Mouse (Mus musculus) heart, adult 2 months (tissue): ENCODE results near the gene Csnk1e. TPM values are rescaled to one million over a fixed set of nuclear protein-coding genes. Genes with fewer than 3 reads are reported as not detected.
A peak's percentile ranks its signal among the peaks of the same experiment; 100 is the strongest.

Source experiments
- DNase-seq, 2 experiments: peaks; one replicate each; pipeline ENCODE4 v3.0.0; 2021
- H3K27ac ChIP-seq: fragments of 200-600 bp; 2 replicates; pipeline ENCODE4 v1.8.1; 2022
- H3K27me3 ChIP-seq: fragments of 200-500 bp; 2 replicates; pipeline ENCODE4 v1.6.1; 2012; ENCODE audit warnings: mild to moderate bottlenecking, low read length, inconsistent platforms, mixed read lengths; ENCODE audit not compliant: control insufficient read depth, insufficient read depth
- H3K36me3 ChIP-seq: fragments of 200-500 bp; 2 replicates; pipeline ENCODE4 v1.6.1; 2012; ENCODE audit warnings: low read length, inconsistent platforms; ENCODE audit not compliant: control insufficient read depth, insufficient read depth
- H3K4me1 ChIP-seq: fragments of 200-500 bp; 2 replicates; pipeline ENCODE4 v1.6.1; 2011; ENCODE audit warnings: low read length; ENCODE audit not compliant: control insufficient read depth, insufficient read depth
- H3K4me3 ChIP-seq: fragments of 200-600 bp; 2 replicates; pipeline ENCODE4 v1.8.1; 2022
- H3K79me2 ChIP-seq: fragments of 200-500 bp; replicated peaks from 2 replicates; pipeline ENCODE4 v1.6.1; 2012; ENCODE audit warnings: mild to moderate bottlenecking, inconsistent platforms, low read length, moderate library complexity, mixed read lengths; ENCODE audit not compliant: control insufficient read depth, insufficient read depth
- H3K9ac ChIP-seq: fragments of 200-500 bp; 2 replicates; pipeline ENCODE4 v1.6.1; 2012; ENCODE audit warnings: low read depth, mild to moderate bottlenecking, control low read depth, inconsistent platforms, low read length, mixed read lengths
- CTCF ChIP-seq: fragments of 200-600 bp; IDR thresholded peaks from 2 replicates; pipeline ENCODE4 v1.8.1; 2022; ENCODE audit warnings: antibody characterized with exemption, mild to moderate bottlenecking, moderate library complexity
- EP300 ChIP-seq: fragments of 200-500 bp; IDR thresholded peaks from 2 replicates; pipeline ENCODE4 v1.6.1; 2011; ENCODE audit warnings: low read depth, low read length, control low read depth; ENCODE audit not compliant: insufficient read depth
- POLR2A ChIP-seq: fragments of 200-500 bp; IDR thresholded peaks from 2 replicates; pipeline ENCODE4 v1.6.1; 2011; ENCODE audit warnings: mild to moderate bottlenecking, low read depth, low read length, control low read depth; ENCODE audit not compliant: insufficient read depth
- WGBS: fragments of 180-500 bp; shearing (Covaris S2); methylation state at CpG from one replicate; pipeline ENCODE4 v1.1.7; 2018; 5-methylcytosine and 5-hydroxymethylcytosine counted together
- intact Hi-C: fragments of 180-260 bp; cut with DNase I; formaldehyde crosslinking; loops from one replicate; pipeline ENCODE4 v1.15.1; 2025
- polyA plus RNA-seq: library from polyadenylated mRNA; depleted of rRNA; stranded (reverse); fragments of >200 nt; gene quantifications from 2 replicates; pipeline ENCODE4 v1.2.3, GENCODE M21; 2012
- total RNA-seq, 2 experiments: library from RNA; stranded (reverse); gene quantifications; 2 replicates each; pipeline ENCODE4 v1.2.3; 2021

The Csnk1e gene
- total and polyA plus RNA-seq, 3 experiments, result 46.5 to 62.6 (median 48.3) TPM

DNA sequence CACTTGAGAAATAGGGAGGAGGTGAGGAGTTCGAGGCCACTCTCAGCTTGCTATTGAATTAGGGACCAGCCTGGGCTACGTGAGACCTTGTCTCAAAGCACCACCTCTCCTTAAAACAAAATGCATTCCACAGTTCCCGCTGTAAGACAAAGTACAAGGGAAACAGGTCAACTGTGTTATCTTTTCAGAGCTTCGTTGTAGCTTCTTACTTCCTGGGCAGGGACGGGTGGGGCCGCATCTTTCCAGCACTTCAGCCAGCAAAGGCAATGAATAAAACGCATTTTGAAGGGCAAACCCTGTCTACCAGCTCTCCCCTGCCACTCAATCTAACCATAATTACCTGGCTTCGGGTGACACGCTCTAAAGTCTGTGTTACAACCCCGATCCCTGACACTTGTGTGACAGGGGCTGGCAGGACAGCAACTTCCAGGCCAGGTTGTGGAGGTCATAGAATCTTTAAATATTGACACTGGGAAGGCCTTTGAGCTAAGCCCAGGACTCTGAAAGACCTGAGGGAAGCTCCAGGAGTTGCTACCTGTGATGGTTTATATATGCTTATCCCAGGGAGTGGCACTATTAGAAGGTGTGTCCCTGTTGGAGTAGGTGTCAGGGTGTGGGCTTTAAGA lies 38.8 kb downstream of the Csnk1e start:
- 80% methylated on average over 10 of the region's 10 CpGs for WGBS
- DNase-seq, result no peak
- H3K4me1 ChIP-seq, result peaks cover 3% of the 10 kb centered on the region; the same call in 1 of the 2 replicates
- intact Hi-C loops, result no loop called here
- no peak for TF ChIP-seq POLR2A
- no peak for TF ChIP-seq EP300
- TF ChIP-seq CTCF, result no peak
- H3K4me3 ChIP-seq, result no peak overlapping the region
- H3K9ac ChIP-seq, result no peak overlapping the region
- H3K36me3 ChIP-seq, result no peaks in the 10 kb centered on the region
- no peaks in the 10 kb centered on the region for H3K27me3 ChIP-seq
- no peak overlapping the region for H3K27ac ChIP-seq
- H3K79me2 ChIP-seq, result no peaks in the 10 kb centered on the region

DNA sequence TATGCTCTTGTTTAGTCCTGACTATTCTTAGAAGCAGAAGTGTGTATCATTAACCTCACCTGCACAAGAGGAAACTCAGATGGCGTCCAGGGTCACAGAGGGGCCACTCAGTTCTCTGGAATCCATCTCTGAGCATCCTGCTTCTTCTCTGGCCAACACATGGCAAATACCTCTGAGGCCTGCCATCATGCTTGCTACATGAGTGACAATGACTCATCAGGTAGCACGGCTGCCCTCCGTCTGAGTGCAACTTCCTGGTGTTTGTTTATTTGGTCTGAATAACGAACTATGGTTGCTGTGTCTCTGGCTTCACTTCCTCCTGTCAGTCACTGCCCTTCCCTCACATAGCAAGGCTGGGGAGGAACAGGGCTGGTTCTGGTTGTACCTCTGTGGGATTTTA lies 40.9 kb downstream of the Csnk1e start:
- TF ChIP-seq POLR2A (no peak), EP300 (no peak), CTCF (no peak)
- no peak overlapping the region for H3K4me3 ChIP-seq
- intact Hi-C loops, result no loop called here
- H3K36me3 ChIP-seq, result no peaks in the 10 kb centered on the region
- no peaks in the 10 kb centered on the region for H3K27me3 ChIP-seq
- 26% methylated on average over 4 of the region's 4 CpGs for WGBS
- no peaks in the 10 kb centered on the region for H3K79me2 ChIP-seq
- H3K27ac ChIP-seq, result no peak overlapping the region
- H3K4me1 ChIP-seq, result peaks cover 3% of the 10 kb centered on the region; the same call in 1 of the 2 replicates
- no peak for DNase-seq
- H3K9ac ChIP-seq, result no peak overlapping the region

DNA sequence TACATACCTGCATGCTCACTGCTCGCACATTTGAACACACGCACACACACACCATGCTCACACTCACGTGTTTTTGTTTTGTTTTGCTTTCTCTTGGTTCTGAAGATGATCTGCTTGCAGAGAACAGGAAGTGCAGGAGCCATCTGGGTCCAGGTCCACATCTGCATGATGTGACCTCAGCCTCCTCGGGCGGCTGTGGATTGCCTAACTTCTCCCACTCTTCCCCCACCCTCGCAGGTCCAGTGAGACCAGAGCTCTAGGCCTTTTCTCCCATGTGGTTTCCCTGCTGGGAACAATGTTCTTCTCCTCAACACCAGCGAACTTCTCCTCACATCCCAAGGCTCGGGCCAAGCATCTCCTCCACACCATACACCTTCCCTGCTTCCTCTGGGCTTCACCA lies 41.6 kb downstream of the Csnk1e start:
- no peak overlapping the region for H3K27ac ChIP-seq
- 65% methylated on average over 8 of the region's 8 CpGs for WGBS
- TF ChIP-seq POLR2A, result no peak
- H3K27me3 ChIP-seq, result no peaks in the 10 kb centered on the region
- H3K79me2 ChIP-seq, result no peaks in the 10 kb centered on the region
- no peak overlapping the region for H3K9ac ChIP-seq
- DNase-seq, result peak in 1 of 2 experiments; percentile 63
- peaks cover 3% of the 10 kb centered on the region; the same call in 1 of the 2 replicates for H3K4me1 ChIP-seq
- no peak overlapping the region for H3K4me3 ChIP-seq
- intact Hi-C loops, result loop anchor here (2.0 kb wide), 1 partner anchor 53 kb away; no protein-coding TSS in a partner anchor
- no peaks in the 10 kb centered on the region for H3K36me3 ChIP-seq

DNA sequence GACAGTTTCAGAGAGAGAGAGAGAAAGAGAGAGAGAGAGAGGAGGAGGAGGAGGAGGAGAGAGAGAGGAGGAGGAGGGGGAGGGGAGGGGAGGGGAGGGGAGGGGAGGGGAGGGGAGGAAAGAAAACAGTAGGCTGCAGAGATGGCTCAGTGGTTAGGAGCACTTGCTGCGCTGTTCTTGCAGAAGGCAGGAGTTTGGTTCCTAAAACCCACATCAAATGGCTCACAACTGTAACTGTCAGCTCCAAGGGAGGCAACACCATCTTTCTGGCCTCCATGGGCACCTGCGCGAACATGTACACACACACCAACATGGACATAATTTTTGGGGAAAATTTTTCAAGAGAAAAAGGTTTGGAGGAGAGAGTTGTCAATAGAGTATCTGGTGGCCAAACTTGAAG lies 42.2 kb downstream of the Csnk1e start:
- no peak overlapping the region for H3K27ac ChIP-seq
- TF ChIP-seq POLR2A (no peak), CTCF (no peak), EP300 (no peak)
- H3K79me2 ChIP-seq, result no peaks in the 10 kb centered on the region
- intact Hi-C loops, result loop anchor here (2.0 kb wide), 1 partner anchor 54 kb away; no protein-coding TSS in a partner anchor
- DNase-seq, result no peak
- H3K36me3 ChIP-seq, result no peaks in the 10 kb centered on the region
- no peaks in the 10 kb centered on the region for H3K27me3 ChIP-seq
- no peak overlapping the region for H3K4me3 ChIP-seq
- 97% methylated on average over 3 of the region's 3 CpGs for WGBS
- H3K9ac ChIP-seq, result no peak overlapping the region
- peaks cover 3% of the 10 kb centered on the region; the same call in 1 of the 2 replicates for H3K4me1 ChIP-seq

DNA sequence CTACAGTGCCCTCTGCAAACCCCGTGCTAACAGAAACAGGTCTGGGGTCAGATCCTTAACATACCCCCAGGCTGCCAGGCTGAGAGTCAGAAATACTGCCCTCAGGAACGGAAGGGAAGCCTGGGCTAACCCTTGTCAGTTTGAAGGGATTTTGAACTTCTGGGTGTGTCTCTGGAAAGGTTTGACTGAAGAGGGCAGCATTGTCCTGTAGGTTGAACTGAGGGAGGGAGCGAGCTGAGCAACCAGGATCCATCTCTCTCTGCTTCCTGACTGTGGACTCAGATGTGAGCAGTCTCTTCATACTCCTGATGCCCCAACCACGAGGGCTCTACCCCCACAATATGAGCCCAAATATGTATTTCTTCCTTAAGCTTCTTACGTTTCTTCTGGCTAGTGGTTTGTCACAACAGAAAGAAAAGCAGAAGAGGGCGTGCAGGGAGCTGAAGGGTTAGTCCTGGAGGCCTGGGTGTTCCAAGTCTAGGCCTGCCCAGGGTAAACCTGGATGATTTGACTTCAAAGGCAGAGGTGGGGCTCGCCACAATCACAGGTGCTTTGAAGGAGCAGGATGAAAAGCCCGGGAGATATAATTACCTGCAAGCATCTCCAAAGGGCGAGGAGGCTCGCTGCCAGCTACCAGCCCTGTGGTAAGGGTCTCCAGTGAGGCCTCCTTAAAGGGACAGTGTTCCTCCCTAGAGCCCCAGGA lies 43.9 kb downstream of the Csnk1e start:
- Histone ChIP-seq H3K27ac (no peak overlapping the region), H3K9ac (no peak overlapping the region), H3K27me3 (no peaks in the 10 kb centered on the region), H3K4me1 (peaks cover 3% of the 10 kb centered on the region; the same call in 1 of the 2 replicates), H3K4me3 (no peak overlapping the region), H3K79me2 (no peaks in the 10 kb centered on the region), H3K36me3 (no peaks in the 10 kb centered on the region)
- DNase-seq, result no peak
- WGBS, result 85% methylated on average over 10 of the region's 10 CpGs
- intact Hi-C loops, result loop anchor here (2.0 kb wide), 1 partner anchor 55 kb away; no protein-coding TSS in a partner anchor
- TF ChIP-seq CTCF (peak; percentile 56), EP300 (no peak), POLR2A (no peak)

DNA sequence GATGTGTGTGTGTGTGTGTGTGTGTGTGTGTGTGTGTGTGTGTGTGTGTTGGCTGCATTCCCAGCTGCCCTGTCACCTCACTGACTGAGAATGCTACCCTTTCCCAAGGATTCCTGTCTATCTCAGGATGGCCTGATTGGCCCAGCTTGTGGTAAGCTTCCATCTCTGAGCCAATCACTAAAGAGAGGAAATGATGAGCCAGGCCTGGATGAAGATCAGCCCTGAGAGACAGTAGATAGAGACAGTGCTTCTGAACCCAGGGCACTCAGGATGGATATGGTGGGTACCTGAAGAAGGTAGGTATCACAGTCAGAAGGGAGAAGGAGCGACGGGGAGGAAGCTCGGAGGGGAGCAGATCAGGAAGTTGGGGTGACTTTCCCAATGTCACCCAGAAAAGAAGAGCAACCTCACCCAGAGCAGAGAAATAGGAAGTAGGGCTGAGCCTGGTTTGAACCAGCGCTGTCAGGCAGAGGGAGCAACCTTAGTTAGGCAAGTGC lies 46.2 kb downstream of the Csnk1e start:
- H3K4me1 ChIP-seq, result no peaks in the 10 kb centered on the region; the same call in 1 of the 2 replicates
- DNase-seq, result no peak
- intact Hi-C loops, result no loop called here
- no peaks in the 10 kb centered on the region for H3K27me3 ChIP-seq
- no peaks in the 10 kb centered on the region for H3K79me2 ChIP-seq
- H3K9ac ChIP-seq, result no peak overlapping the region
- H3K36me3 ChIP-seq, result no peaks in the 10 kb centered on the region
- 74% methylated on average over 4 of the region's 4 CpGs for WGBS
- TF ChIP-seq POLR2A (no peak), EP300 (no peak), CTCF (no peak)
- H3K27ac ChIP-seq, result no peak overlapping the region
- H3K4me3 ChIP-seq, result no peak overlapping the region
